Mouse (Mus musculus) MEL (cell line): ENCODE results near the gene Arhgef3.
A peak's percentile ranks its signal among the peaks of the same experiment; 100 is the strongest.

ENCODE experiments used
- CTCF ChIP-seq, 3 experiments: IDR thresholded peaks in 2 of 3; conservative IDR thresholded peaks in 1 of 3; 2 replicates each; pipeline ENCODE4 v1.5.1; 2011 to 2012; ENCODE audit warnings: low read length in 3 of 3, low read depth in 2 of 3, mild to moderate bottlenecking in 2 of 3, improper control_type of control experiment in 1 of 3, inconsistent platforms in 1 of 3, mixed read lengths in 1 of 3, moderate library complexity in 1 of 3; ENCODE audit not compliant: control insufficient read depth in 1 of 3, insufficient read depth in 1 of 3, poor library complexity in 1 of 3, severe bottlenecking in 1 of 3
- E2F4 ChIP-seq: IDR thresholded peaks from 2 replicates; pipeline ENCODE4 v1.6.1; 2011; ENCODE audit warnings: low read depth, low read length, improper control_type of control experiment, borderline replicate concordance
- EP300 ChIP-seq, 2 experiments: IDR thresholded peaks; 2 replicates each; pipeline ENCODE4 v1.6.1; 2011; ENCODE audit warnings: improper control_type of control experiment in 2 of 2, low read length in 2 of 2, low read depth in 1 of 2, mild to moderate bottlenecking in 1 of 2
- ETS1 ChIP-seq: IDR thresholded peaks from 2 replicates; pipeline ENCODE4 v1.6.1; 2012; ENCODE audit warnings: low read depth, mild to moderate bottlenecking, inconsistent platforms, low read length, improper control_type of control experiment, moderate library complexity
- GATA1 ChIP-seq: IDR thresholded peaks from 2 replicates; pipeline ENCODE4 v1.6.1; 2011; ENCODE audit warnings: low read depth, low read length, improper control_type of control experiment
- HCFC1 ChIP-seq: IDR thresholded peaks from 2 replicates; pipeline ENCODE4 v1.6.1; 2012; ENCODE audit warnings: low read depth, mild to moderate bottlenecking, inconsistent platforms, low read length, improper control_type of control experiment, moderate library complexity
- MAFK ChIP-seq: IDR thresholded peaks from 2 replicates; pipeline ENCODE4 v1.6.1; 2011; ENCODE audit warnings: low read depth, mild to moderate bottlenecking, low read length, improper control_type of control experiment, borderline replicate concordance
- MAZ ChIP-seq: IDR thresholded peaks from 2 replicates; pipeline ENCODE4 v1.6.1; 2012; ENCODE audit warnings: low read depth, mild to moderate bottlenecking, inconsistent platforms, low read length, improper control_type of control experiment
- NRF1 ChIP-seq: IDR thresholded peaks from 2 replicates; pipeline ENCODE4 v1.6.1; 2014; ENCODE audit warnings: low read depth, mild to moderate bottlenecking, inconsistent platforms, low read length, improper control_type of control experiment, moderate library complexity; ENCODE audit not compliant: poor library complexity, insufficient read depth, severe bottlenecking
- POLR2A ChIP-seq, 2 experiments: IDR thresholded peaks; 2 replicates each; pipeline ENCODE4 v1.6.1; 2011 to 2012; ENCODE audit warnings: low read length in 2 of 2, mild to moderate bottlenecking in 2 of 2, control low read depth in 1 of 2, improper control_type of control experiment in 1 of 2, low read depth in 1 of 2, moderate library complexity in 1 of 2; ENCODE audit not compliant: control insufficient read depth in 1 of 2, insufficient read depth in 1 of 2, poor library complexity in 1 of 2
- RAD21 ChIP-seq: IDR thresholded peaks from 2 replicates; pipeline ENCODE4 v1.6.1; 2011; ENCODE audit warnings: mild to moderate bottlenecking, low read depth, low read length, improper control_type of control experiment
- TAL1 ChIP-seq: IDR thresholded peaks from 2 replicates; pipeline ENCODE4 v1.6.1; 2012; ENCODE audit warnings: mild to moderate bottlenecking, inconsistent platforms, low read length, moderate library complexity, mixed read lengths
- ZNF384 ChIP-seq: IDR thresholded peaks from 2 replicates; pipeline ENCODE4 v1.6.1; 2012; ENCODE audit warnings: low read depth, mild to moderate bottlenecking, inconsistent platforms, low read length, improper control_type of control experiment

- TF ChIP-seq EP300 (IDR thresholded peaks at IDR 0.05; ENCODE audit: low read depth in 1 of 2, low read length in 2 of 2) (no peak), MAZ (no peak), ETS1 (no peak), TAL1 (no peak), POLR2A (IDR thresholded peaks at IDR 0.05; ENCODE audit: control insufficient read depth in 1 of 2, insufficient read depth in 1 of 2, low read depth in 1 of 2, low read length in 2 of 2, poor library complexity in 1 of 2) (no peak), NRF1 (no peak), CTCF (IDR thresholded peaks at IDR 0.05 in 2 of 3, conservative IDR thresholded peaks at IDR 0.05 in 1 of 3; ENCODE audit: control insufficient read depth in 1 of 3, insufficient read depth in 1 of 3, low read depth in 2 of 3, low read length in 3 of 3, poor library complexity in 1 of 3, severe bottlenecking in 1 of 3) (peak in 2 of 3 experiments; percentile 65 to 96; a peak in 4 of 6 replicates), RAD21 (peak; percentile 98), GATA1 (no peak), HCFC1 (no peak), E2F4 (no peak), ZNF384 (no peak), MAFK (no peak)
Observed at GRCm38 (mm10) chr14:27413961-27414360, 299.3 kb downstream of the Arhgef3 start.
